Mouse (Mus musculus): ENCODE measurements at regions not wholly inside any gene's neighbourhood (a gene's known extent, or its start where the extent isn't known, plus 50 kb on each side); places are given as distances from the start of the nearest gene placed in this dataset.
A peak's percentile ranks its signal among the peaks of the same experiment; 100 is the strongest.

GRCm38 (mm10) chr13:16100253-16100652 lies 88.6 kb downstream of the Inhba start:
- no peak for DNase-seq

- no peak for DNase-seq
Measured at GRCm38 (mm10) chr13:16114837-16115236, 103.2 kb downstream of the Inhba start.

- DNase-seq: no peak
Measured at GRCm38 (mm10) chr13:16146686-16147085, 135.0 kb downstream of the Inhba start.

GRCm38 (mm10) chr13:16154926-16155325 lies 143.3 kb downstream of the Inhba start:
- DNase-seq: no peak

- no peak for DNase-seq
Measured at GRCm38 (mm10) chr13:16165204-16165894, 153.7 kb downstream of the Inhba start.

GRCm38 (mm10) chr13:16196692-16197091 lies 185.0 kb downstream of the Inhba start:
- no peak for DNase-seq

- DNase-seq: no peak
Measured at GRCm38 (mm10) chr13:16200046-16200445, 188.4 kb downstream of the Inhba start.

- no peak for DNase-seq
Measured at GRCm38 (mm10) chr13:16203147-16203546, 191.5 kb downstream of the Inhba start.

- no peak for DNase-seq
Measured at GRCm38 (mm10) chr13:16204097-16204496, 192.4 kb downstream of the Inhba start.

- no peak for DNase-seq
Measured at GRCm38 (mm10) chr13:16211482-16211881, 199.8 kb downstream of the Inhba start.

GRCm38 (mm10) chr13:16219877-16220276 lies 208.2 kb downstream of the Inhba start:
- DNase-seq: no peak

GRCm38 (mm10) chr13:16222942-16223600 lies 211.4 kb downstream of the Inhba start:
- no peak for DNase-seq

- no peak for DNase-seq
Measured at GRCm38 (mm10) chr13:16261145-16261544, 249.5 kb downstream of the Inhba start.

- no peak for DNase-seq
Measured at GRCm38 (mm10) chr13:16279974-16280373, 268.3 kb downstream of the Inhba start.

GRCm38 (mm10) chr13:16280742-16281141 lies 269.1 kb downstream of the Inhba start:
- DNase-seq: no peak

- DNase-seq: no peak
Measured at GRCm38 (mm10) chr13:16281777-16282176, 270.1 kb downstream of the Inhba start.

GRCm38 (mm10) chr13:16282230-16282629 lies 270.6 kb downstream of the Inhba start:
- DNase-seq: no peak

- DNase-seq: no peak
Measured at GRCm38 (mm10) chr13:16283336-16283735, 271.7 kb downstream of the Inhba start.

- DNase-seq: no peak
Measured at GRCm38 (mm10) chr13:16289633-16290032, 278.0 kb downstream of the Inhba start.

- DNase-seq: peak; percentile 14
Measured at GRCm38 (mm10) chr13:16290784-16291183, 279.1 kb downstream of the Inhba start.

- no peak for DNase-seq
Measured at GRCm38 (mm10) chr13:16291661-16292291, 280.1 kb downstream of the Inhba start.

GRCm38 (mm10) chr13:16299756-16300155 lies 288.1 kb downstream of the Inhba start:
- no peak for DNase-seq

GRCm38 (mm10) chr13:16314669-16315068 lies 303.0 kb downstream of the Inhba start:
- no peak for DNase-seq

- no peak for DNase-seq
Measured at GRCm38 (mm10) chr13:16315689-16316088, 304.0 kb downstream of the Inhba start.
